Mouse (Mus musculus) hematopoietic stem cell, adult 5-6 weeks (primary cell): ENCODE measurements around the gene Slc5a5. TPM values are rescaled to one million over a fixed set of nuclear protein-coding genes. Genes with fewer than 3 reads are reported as not detected.

Experiments
- ATAC-seq, 2 experiments: fragments of 125-278 bp in 1 of 2; replicated peaks in 1 of 2; 2 replicates each; pipeline ENCODE4 v1.8.0; 2016 to 2017; ENCODE audit warnings: inconsistent platforms in 2 of 2, mild to moderate bottlenecking in 2 of 2, moderate number of reproducible peaks in 2 of 2, low read depth in 1 of 2, moderate TSS enrichment in 1 of 2; ENCODE audit not compliant: low FRiP score in 2 of 2, poor library complexity in 2 of 2, severe bottlenecking in 2 of 2, insufficient read depth in 1 of 2, low TSS enrichment in 1 of 2
- total RNA-seq: library from RNA; stranded (forward); fragments of 172-1452, 232-1000 nt; gene quantifications from 2 replicates; pipeline ENCODE4 v1.2.3, GENCODE M21; 2017

Slc5a5 gene
- total RNA-seq, 1 experiment from 2014 or later = not detected

GRCm38 (mm10) chr8:70893656-70894384 lies 1.3 kb upstream of the Slc5a5 start:
- ATAC-seq = peak; percentile 15 to 44; a peak in 2 of 4 replicates

GRCm38 (mm10) chr8:70892896-70893655 lies 519 bp upstream of the Slc5a5 start:
- no peak for ATAC-seq

- 0 out of 4 replicates have a peak, but pooled peaks of 1 of the 2 experiments have one; percentile 18 for ATAC-seq
Observed at GRCm38 (mm10) chr8:70891356-70891755, 1.2 kb downstream of the Slc5a5 start.

GRCm38 (mm10) chr8:70890656-70891055 lies 1.9 kb downstream of the Slc5a5 start:
- ATAC-seq = no peak

- no peak for ATAC-seq
Observed at GRCm38 (mm10) chr8:70887669-70888068, 4.9 kb downstream of the Slc5a5 start.

GRCm38 (mm10) chr8:70885612-70886011 lies 6.9 kb downstream of the Slc5a5 start:
- peak; percentile 53 to 57; a peak in 3 of 4 replicates for ATAC-seq

GRCm38 (mm10) chr8:70884683-70885082 lies 7.9 kb downstream of the Slc5a5 start:
- ATAC-seq = no peak

- no peak for ATAC-seq
Observed at GRCm38 (mm10) chr8:70884186-70884585, 8.4 kb downstream of the Slc5a5 start.

GRCm38 (mm10) chr8:70880546-70880945 lies 12.0 kb downstream of the Slc5a5 start:
- ATAC-seq = no peak

- ATAC-seq = peak in 1 of 2 experiments; percentile 44; a peak in 1 of 4 replicates
Observed at GRCm38 (mm10) chr8:70880126-70880525, 12.4 kb downstream of the Slc5a5 start.

GRCm38 (mm10) chr8:70879500-70879899 lies 13.1 kb downstream of the Slc5a5 start:
- ATAC-seq = no peak

- ATAC-seq = no peak
Observed at GRCm38 (mm10) chr8:70878178-70878577, 14.4 kb downstream of the Slc5a5 start.

GRCm38 (mm10) chr8:70876382-70876781 lies 16.2 kb downstream of the Slc5a5 start:
- ATAC-seq = no peak

- no peak for ATAC-seq
Observed at GRCm38 (mm10) chr8:70874441-70874840, 18.1 kb downstream of the Slc5a5 start.

- peak; percentile 83 to 88 for ATAC-seq
Observed at GRCm38 (mm10) chr8:70873364-70873985, 19.1 kb downstream of the Slc5a5 start, which contains the start of gene Ccdc124. Gene Ccdc124 (minus strand): TSS chr8:70873935.

GRCm38 (mm10) chr8:70872643-70873363 lies 19.8 kb downstream of the Slc5a5 start:
- no peak for ATAC-seq

GRCm38 (mm10) chr8:70871195-70871807 lies 21.3 kb downstream of the Slc5a5 start:
- ATAC-seq = no peak
